Mouse (Mus musculus) ES-Bruce4 (cell line): ENCODE results near the gene Gal3st3. TPM values are rescaled to one million over a fixed set of nuclear protein-coding genes. Genes with fewer than 3 reads are reported as not detected.

Experiments used
- H3K27ac ChIP-seq: 2 replicates; pipeline ENCODE4 v1.5.1; 2012; ENCODE audit warnings: low read length, inconsistent platforms; ENCODE audit not compliant: insufficient read depth
- H3K27me3 ChIP-seq: 2 replicates; pipeline ENCODE4 v1.6.1; 2012; ENCODE audit warnings: mild to moderate bottlenecking, low read length, inconsistent platforms; ENCODE audit not compliant: control insufficient read depth, poor library complexity, insufficient read depth, severe bottlenecking
- H3K36me3 ChIP-seq: 2 replicates; pipeline ENCODE4 v1.6.1; 2012; ENCODE audit warnings: inconsistent platforms, mild to moderate bottlenecking, low read length, moderate library complexity; ENCODE audit not compliant: control insufficient read depth, poor library complexity, insufficient read depth, severe bottlenecking
- H3K4me1 ChIP-seq: one replicate; pipeline ENCODE4 v1.8.1; 2011; ENCODE audit warnings: low read length; ENCODE audit not compliant: control insufficient read depth, insufficient read depth
- H3K4me3 ChIP-seq: 2 replicates; pipeline ENCODE4 v1.5.1; 2011; ENCODE audit warnings: low read depth, mild to moderate bottlenecking, low read length
- H3K9ac ChIP-seq: 2 replicates; pipeline ENCODE4 v1.6.1; 2012; ENCODE audit warnings: low read depth, mild to moderate bottlenecking, inconsistent platforms; ENCODE audit not compliant: poor library complexity, severe bottlenecking
- H3K9me3 ChIP-seq: replicated peaks from 2 replicates; pipeline ENCODE4 v1.6.1; 2012; ENCODE audit warnings: mild to moderate bottlenecking, low read length, inconsistent platforms; ENCODE audit not compliant: control insufficient read depth, poor library complexity, insufficient read depth, severe bottlenecking
- CTCF ChIP-seq: IDR thresholded peaks from one replicate; pipeline ENCODE4 v1.8.1; 2011; ENCODE audit warnings: low read depth, low read length
- EP300 ChIP-seq: IDR thresholded peaks from 2 replicates; pipeline ENCODE4 v1.6.1; 2011; ENCODE audit warnings: low read depth, low read length; ENCODE audit not compliant: insufficient read depth
- POLR2A ChIP-seq: IDR thresholded peaks from one replicate; pipeline ENCODE4 v1.8.1; 2011; ENCODE audit warnings: low read length; ENCODE audit not compliant: insufficient read depth
- polyA plus RNA-seq: library from polyadenylated mRNA; stranded (reverse); fragments of >200 nt; gene quantifications from 2 replicates; pipeline ENCODE4 v1.2.4, GENCODE M21; 2011; ENCODE audit warnings: low read depth; ENCODE audit not compliant: missing spikeins, insufficient read depth, insufficient read length

Gene Gal3st3
- polyA plus RNA-seq, 1 experiment, result 2.5 TPM

DNA sequence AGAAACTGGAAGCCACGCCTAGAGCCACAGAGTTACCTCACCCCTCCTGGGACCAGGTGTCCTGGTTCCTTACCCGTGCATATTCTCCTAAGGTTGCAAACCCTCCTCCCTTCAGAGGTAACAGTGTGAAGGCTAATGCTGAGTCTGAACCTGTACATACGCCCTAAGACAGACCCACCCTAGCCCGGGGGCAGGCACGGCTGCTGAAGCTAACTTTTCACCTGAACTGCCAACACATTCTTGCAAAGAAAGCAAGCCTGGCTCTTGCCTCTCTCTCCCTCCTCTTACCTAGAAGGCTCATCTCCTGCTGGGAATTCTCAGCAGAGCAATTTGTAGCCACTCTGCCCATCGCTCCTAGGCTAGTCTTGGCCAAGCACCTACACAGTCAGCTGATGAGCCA lies 2.5 kb downstream of the Gal3st3 start:
- no peak overlapping the region for H3K9ac ChIP-seq
- H3K4me3 ChIP-seq, result no peak overlapping the region
- no peaks in the 10 kb centered on the region for H3K36me3 ChIP-seq
- H3K27ac ChIP-seq, result peak overlapping the region; percentile 84
- TF ChIP-seq POLR2A (no peak), CTCF (no peak), EP300 (peak; percentile 80)
- no peaks in the 10 kb centered on the region for H3K27me3 ChIP-seq
- no peaks in the 10 kb centered on the region for H3K9me3 ChIP-seq
- H3K4me1 ChIP-seq, result peaks cover 7% of the 10 kb centered on the region

DNA sequence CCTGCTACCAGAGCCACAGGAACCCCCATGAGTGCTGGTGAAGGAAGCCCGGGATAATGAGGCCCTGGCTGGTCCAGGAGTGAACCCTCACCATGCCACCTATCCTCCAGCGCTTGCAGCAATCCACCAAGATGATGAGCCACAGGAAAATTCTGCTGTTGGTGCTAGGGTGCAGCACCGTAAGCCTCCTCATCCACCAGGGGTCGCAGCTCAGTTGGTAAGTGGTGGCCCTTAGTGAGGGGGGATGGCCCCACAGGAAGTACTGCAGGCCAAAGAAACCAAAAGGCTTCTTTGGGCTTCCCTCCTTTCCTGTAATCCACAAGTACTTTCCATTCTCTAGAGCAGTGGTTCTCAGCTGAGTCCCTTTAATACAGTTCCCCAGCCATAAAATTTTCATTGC lies 4.3 kb downstream of the Gal3st3 start:
- Histone ChIP-seq H3K4me1 (peaks cover 11% of the 10 kb centered on the region), H3K36me3 (no peaks in the 10 kb centered on the region), H3K27me3 (no peaks in the 10 kb centered on the region), H3K27ac (no peak overlapping the region), H3K9me3 (no peaks in the 10 kb centered on the region), H3K9ac (no peak overlapping the region), H3K4me3 (no peak overlapping the region)
- TF ChIP-seq CTCF, result peak; percentile 84
- no peak for TF ChIP-seq EP300

DNA sequence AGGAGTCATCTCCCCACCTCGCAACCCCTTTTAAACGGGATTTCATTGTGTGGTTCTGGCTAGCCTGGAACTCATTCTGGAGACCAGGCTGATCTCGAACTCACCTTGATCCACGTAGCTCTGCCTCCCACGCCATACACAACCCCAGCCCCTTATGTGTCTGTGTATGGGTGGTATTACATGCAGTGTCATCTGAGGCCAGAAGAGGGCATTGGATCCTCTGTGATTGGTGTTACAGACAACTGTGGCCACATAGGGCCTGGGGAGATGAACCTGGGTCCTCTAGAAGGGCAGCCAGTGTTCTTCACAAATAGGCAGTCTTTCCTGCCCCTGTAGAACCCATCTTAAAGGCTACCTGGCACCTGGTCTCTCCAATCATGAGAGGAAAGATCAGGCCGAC lies 8.1 kb downstream of the Gal3st3 start:
- no peak for TF ChIP-seq POLR2A
- peak; percentile 51 for TF ChIP-seq CTCF
- TF ChIP-seq EP300, result no peak
- Histone ChIP-seq H3K9ac (peak overlapping the region; percentile 19; the same call in 1 of the 2 replicates), H3K9me3 (no peaks in the 10 kb centered on the region), H3K36me3 (no peaks in the 10 kb centered on the region), H3K27ac (no peak overlapping the region), H3K27me3 (no peaks in the 10 kb centered on the region), H3K4me3 (peak overlapping the region; percentile 32), H3K4me1 (peaks cover 4% of the 10 kb centered on the region)

DNA sequence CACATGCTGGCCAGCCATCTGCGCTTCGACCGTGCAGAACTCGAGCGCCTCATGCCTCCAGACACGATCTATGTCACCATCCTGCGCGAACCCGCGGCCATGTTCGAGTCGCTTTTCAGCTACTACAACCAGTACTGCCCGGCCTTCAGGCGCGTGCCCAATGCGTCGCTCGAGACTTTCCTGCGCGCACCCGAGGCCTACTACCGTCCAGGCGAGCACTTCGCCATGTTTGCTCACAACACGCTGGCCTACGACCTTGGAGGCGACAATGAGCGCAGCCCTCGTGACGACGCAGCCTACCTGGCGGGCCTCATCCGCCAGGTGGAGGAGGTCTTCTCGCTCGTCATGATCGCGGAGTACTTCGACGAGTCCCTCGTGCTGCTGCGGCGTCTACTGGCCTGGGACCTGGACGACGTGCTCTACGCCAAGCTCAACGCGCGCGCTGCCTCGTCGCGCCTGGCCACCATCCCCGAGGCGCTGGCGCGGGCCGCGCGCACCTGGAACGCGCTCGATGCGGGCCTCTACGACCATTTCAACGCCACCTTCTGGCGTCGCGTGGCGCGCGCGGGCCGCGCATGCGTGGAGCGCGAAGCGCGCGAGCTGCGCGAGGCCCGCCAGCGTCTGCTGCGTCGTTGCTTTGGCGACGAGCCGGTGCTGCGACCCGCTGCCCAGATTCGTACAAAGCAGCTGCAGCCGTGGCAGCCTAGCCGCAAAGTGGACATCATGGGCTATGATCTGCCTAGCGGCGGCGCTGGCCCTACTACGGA lies 9.0 kb downstream of the Gal3st3 start:
- Histone ChIP-seq H3K9me3 (no peaks in the 10 kb centered on the region), H3K4me3 (peak overlapping the region; percentile 32), H3K27ac (no peak overlapping the region), H3K27me3 (no peaks in the 10 kb centered on the region), H3K9ac (peak overlapping the region; percentile 19), H3K36me3 (no peaks in the 10 kb centered on the region), H3K4me1 (peaks cover 4% of the 10 kb centered on the region)
- no peak for TF ChIP-seq EP300
- no peak for TF ChIP-seq CTCF
- TF ChIP-seq POLR2A, result no peak

DNA sequence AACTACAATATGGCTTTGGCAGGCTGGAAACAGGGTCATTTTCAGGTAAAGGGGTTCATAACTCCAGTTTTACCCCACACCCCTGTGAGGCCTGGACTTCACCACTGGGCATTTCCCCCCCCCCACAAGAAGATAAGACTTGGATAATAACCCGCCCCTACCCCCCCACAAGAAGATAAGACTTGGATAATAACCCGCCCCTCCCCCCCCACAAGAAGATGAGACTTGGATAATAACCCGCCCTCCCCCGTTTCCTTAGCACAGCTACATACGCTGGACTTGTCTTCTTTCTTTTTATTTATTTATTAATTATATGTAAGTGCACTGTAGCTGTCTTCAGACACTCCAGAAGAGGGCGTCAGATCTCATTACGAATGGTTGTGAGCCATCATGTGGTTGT lies 10.9 kb downstream of the Gal3st3 start:
- Histone ChIP-seq H3K27ac (no peak overlapping the region), H3K36me3 (no peaks in the 10 kb centered on the region), H3K4me1 (peaks cover 4% of the 10 kb centered on the region), H3K9ac (no peak overlapping the region), H3K4me3 (no peak overlapping the region), H3K27me3 (no peaks in the 10 kb centered on the region), H3K9me3 (no peaks in the 10 kb centered on the region)
- TF ChIP-seq EP300 (no peak), POLR2A (no peak), CTCF (no peak)

DNA sequence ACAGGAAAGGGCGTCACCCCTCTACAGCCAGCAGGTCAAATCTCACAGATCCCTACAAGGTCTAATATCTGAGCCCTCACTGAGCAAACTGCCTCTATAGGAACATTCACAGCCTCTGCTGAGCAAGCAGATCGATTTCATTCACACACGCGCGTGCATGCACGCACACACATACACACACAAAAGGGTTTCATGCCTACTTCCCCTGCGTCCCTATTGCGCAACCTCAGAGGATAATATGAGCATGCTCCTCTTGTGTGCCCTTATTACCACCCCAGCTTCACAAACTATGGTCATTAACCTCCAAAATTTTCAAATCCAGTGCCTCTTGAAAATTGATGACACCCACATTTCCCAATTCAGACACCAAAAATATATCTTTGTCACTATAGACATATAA lies 15.1 kb downstream of the Gal3st3 start:
- TF ChIP-seq EP300 (no peak), CTCF (no peak), POLR2A (no peak)
- Histone ChIP-seq H3K36me3 (no peaks in the 10 kb centered on the region), H3K27me3 (no peaks in the 10 kb centered on the region), H3K9ac (no peak overlapping the region), H3K9me3 (peaks cover 3% of the 10 kb centered on the region; the same call in 1 of the 2 replicates), H3K4me3 (no peak overlapping the region), H3K27ac (no peak overlapping the region), H3K4me1 (no peaks in the 10 kb centered on the region)
